Mouse (Mus musculus) testis, adult 10 weeks (tissue): ENCODE data around the gene Srsf1. TPM values are rescaled to one million over a fixed set of nuclear protein-coding genes. Genes with fewer than 3 reads are reported as not detected.

Experiments
- polyA plus RNA-seq: library from polyadenylated mRNA; stranded (reverse); fragments of 350-450 nt; fragmentation: Illumina TruSeq; extraction: RNeasy Lipid Tissue Mini Kit (QIAGEN cat#74804); gene quantifications from one replicate; pipeline ENCODE4 v1.2.3, GENCODE M21; 2014; ENCODE audit warnings: low read depth, low replicate concordance

The Srsf1 gene
- 388 TPM for polyA plus RNA-seq

DNA sequence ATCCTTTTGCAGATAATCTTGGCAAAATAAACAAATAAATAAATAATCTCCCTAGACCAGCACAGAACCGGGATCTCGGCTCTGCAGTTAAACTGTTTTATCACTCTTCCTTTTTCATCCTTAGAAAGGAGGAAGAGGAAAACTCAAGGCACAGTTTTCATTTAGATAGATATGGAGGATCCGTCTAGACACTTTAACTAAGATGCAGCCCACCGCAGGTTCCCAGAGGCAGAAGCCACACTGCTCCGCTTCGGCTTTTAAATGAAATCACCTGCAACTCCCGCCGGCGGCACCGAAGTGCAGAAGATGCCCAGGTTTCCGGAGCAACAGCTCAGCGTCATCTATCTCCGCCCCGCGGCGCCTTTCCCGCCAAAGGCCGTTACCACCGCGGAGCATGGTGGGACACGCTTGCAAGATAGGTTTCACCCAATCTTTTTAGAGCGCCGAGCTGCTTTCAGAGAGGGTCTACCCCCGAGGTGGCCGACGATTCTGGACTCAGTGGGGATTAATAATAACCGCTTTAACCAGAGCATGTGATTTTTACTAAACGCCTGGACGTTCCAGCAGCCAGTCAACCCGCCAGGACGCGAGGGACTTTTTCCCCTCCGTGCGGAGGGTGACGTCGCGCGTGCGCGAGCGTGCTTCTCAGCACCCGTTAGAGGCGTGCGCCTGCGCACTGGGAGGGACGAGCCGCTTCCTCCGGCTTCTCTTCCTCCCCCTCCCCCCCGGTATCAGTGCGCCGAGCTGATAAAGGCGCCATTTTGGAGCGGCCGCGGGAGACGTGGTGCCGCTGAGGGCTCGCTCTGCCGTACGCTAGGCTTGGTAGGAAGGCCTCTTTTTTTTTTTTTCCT, at the start of gene Srsf1:
Gene Srsf1 (plus strand): TSS at position 430 of the 851 bp plus-strand sequence.

DNA sequence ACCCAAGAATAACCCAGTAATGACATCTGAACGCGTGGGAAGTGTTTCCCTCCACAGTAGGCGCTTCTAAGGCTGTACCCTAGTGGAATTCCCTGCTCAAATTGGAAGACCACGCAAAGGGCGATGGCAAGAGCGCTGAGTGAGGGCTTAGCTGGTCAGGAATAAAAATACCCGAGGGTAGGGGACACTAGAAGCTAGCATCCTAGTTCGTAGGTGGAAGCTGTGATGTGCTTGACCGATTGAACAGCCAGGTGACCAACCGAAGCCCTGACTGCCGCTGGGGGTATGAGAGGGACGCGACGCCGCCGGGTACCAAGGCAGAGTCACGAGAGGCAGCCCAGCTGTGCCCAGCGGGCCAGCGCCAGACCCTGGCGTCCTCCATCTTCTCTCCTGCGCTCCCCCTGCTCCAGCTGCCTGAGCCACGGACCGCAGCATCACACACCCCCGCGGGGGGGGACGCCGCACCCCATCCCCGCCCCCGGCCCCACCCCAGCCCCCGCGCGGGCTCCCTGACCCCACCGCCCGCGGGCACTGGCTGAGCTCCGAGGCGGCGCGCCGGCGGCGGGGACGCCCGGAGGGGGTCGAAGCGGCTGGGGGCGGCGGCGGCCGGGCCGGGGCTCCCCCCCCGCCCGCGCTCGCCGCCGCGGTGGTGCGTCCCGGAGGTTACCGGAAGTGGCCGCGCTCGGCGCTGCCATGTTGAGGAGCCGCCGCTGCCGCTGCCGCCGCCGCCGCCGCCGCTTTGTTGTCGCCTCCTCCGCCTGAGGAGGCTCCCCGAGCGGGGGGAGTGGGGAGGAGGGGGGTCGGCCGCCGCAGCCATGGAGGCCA, 20.6 kb downstream of the Srsf1 start, which contains the start of gene Vezf1:
Gene Vezf1 (plus strand): TSS at position 694 of the 825 bp plus-strand sequence.

DNA sequence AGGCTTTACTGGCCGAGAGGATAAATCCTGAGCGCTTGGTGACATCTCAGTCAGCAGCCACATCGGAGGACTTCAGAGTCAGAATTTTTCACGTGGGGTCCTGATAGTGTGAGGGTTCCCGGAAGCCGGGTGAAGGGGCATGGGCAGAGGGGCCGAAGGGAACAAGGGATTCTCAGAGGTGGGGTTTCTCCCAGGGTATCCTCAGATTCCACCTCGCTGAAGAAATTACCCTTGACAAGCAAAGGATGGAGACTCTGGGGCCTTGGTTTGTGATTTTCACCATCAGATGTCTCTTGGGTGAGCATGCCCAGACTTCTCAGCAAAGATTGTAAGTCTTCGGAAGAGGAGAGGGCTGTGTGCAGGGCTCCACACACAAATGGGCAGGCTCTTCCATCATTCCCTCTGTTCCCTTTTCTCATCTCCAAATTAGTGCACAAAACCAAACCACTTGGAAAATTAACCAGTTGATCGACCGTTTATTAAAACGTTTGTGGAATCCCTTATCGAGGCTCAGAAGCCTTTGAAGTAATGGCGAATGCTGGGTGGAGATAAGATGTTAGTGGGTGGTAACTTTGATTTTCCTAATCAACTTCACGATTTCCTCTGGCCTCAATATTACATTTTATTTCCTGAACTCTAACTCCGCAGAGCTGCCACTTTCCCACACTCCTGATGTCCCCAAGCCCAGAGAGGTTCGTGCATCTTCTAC, 51.0 kb downstream of the Srsf1 start, which contains the start of gene Cuedc1:
Gene Cuedc1 (plus strand): TSS at position 38 of the 709 bp plus-strand sequence.

Other genes starting within 250 kb of the Srsf1 start
- not detected for gene Lpo, start 219.1 kb upstream of the Srsf1 start, polyA plus RNA-seq
- gene Mks1, start 194.2 kb upstream of the Srsf1 start, polyA plus RNA-seq, result 4.4 TPM
- gene Epx, start 171.8 kb upstream of the Srsf1 start, polyA plus RNA-seq, result not detected
- not detected for gene Olfr462, start 155.1 kb upstream of the Srsf1 start, polyA plus RNA-seq
- not detected for gene Olfr463, start 150.0 kb upstream of the Srsf1 start, polyA plus RNA-seq
- gene Olfr464, start 126.4 kb upstream of the Srsf1 start, polyA plus RNA-seq, result not detected
- 97.5 TPM for gene Dynll2, start 59.8 kb upstream of the Srsf1 start, polyA plus RNA-seq
- gene Vezf1, start 20.9 kb downstream of the Srsf1 start, polyA plus RNA-seq, result 11.9 TPM
- 0.21 TPM for gene Cuedc1, start 50.7 kb downstream of the Srsf1 start, polyA plus RNA-seq
- gene Mrps23, start 157.0 kb downstream of the Srsf1 start, polyA plus RNA-seq, result 32.4 TPM
- gene Ccdc182, start 246.7 kb downstream of the Srsf1 start, polyA plus RNA-seq, result 5.3 TPM